Mouse (Mus musculus) CH12.LX (cell line): ENCODE measurements around the gene Lif. TPM values are rescaled to one million over a fixed set of nuclear protein-coding genes. Genes with fewer than 3 reads are reported as not detected.

Source experiments
- DNase-seq: peaks from one replicate; pipeline ENCODE4 v3.0.0-alpha.2; 2013; ENCODE audit errors: extremely low read depth
- H3K27ac ChIP-seq: 2 replicates; pipeline ENCODE4 v1.5.1; 2012; ENCODE audit warnings: low read depth, mild to moderate bottlenecking, control low read depth, moderate library complexity; ENCODE audit not compliant: insufficient read depth
- H3K27me3 ChIP-seq: replicated peaks from 2 replicates; pipeline ENCODE3; 2012; ENCODE audit warnings: inconsistent platforms
- H3K36me3 ChIP-seq, 2 experiments: replicated peaks in 1 of 2; 2 replicates each; pipeline versions ENCODE3 to v1.6.1; 2012; ENCODE audit warnings: inconsistent platforms in 1 of 2, low read length in 1 of 2, mild to moderate bottlenecking in 1 of 2, mixed read lengths in 1 of 2, moderate library complexity in 1 of 2; ENCODE audit not compliant: control insufficient read depth in 1 of 2, insufficient read depth in 1 of 2
- H3K4me1 ChIP-seq, 2 experiments: 2 replicates each; pipeline ENCODE4 v1.6.1; 2012; ENCODE audit warnings: inconsistent platforms in 1 of 2, moderate library complexity in 1 of 2; ENCODE audit not compliant: insufficient read depth in 2 of 2, control insufficient read depth in 1 of 2
- H3K4me2 ChIP-seq: 2 replicates; pipeline ENCODE4 v1.6.1; 2012; ENCODE audit warnings: low read depth, mild to moderate bottlenecking, control low read depth; ENCODE audit not compliant: poor library complexity, insufficient read depth, severe bottlenecking
- H3K4me3 ChIP-seq, 3 experiments: fragments of 150-350 bp in 1 of 3; sonication (generic) in 1 of 3; replicated peaks in 1 of 3; 2 replicates each; pipeline versions ENCODE3 to v1.5.1; 2011 to 2012; ENCODE audit warnings: low read depth in 2 of 3, low read length in 2 of 3, mild to moderate bottlenecking in 2 of 3, moderate library complexity in 2 of 3, control low read depth in 1 of 3, improper control_type of control experiment in 1 of 3, inconsistent platforms in 1 of 3, mixed read lengths in 1 of 3; ENCODE audit not compliant: poor library complexity in 1 of 3
- H3K79me2 ChIP-seq: replicated peaks from 2 replicates; pipeline ENCODE4 v1.6.1; 2012; ENCODE audit warnings: mild to moderate bottlenecking, moderate library complexity; ENCODE audit not compliant: control insufficient read depth, poor library complexity, insufficient read depth, severe bottlenecking; ENCODE audit errors: extremely low read depth
- H3K9ac ChIP-seq: 2 replicates; pipeline ENCODE4 v1.6.1; 2012; ENCODE audit warnings: low read depth, mild to moderate bottlenecking, control low read depth, moderate library complexity; ENCODE audit not compliant: insufficient read depth
- H3K9me3 ChIP-seq: replicated peaks from 2 replicates; pipeline ENCODE3; 2012; ENCODE audit warnings: low read length, inconsistent platforms, mixed read lengths
- BHLHE40 ChIP-seq: IDR thresholded peaks from 2 replicates; pipeline ENCODE4 v1.6.1; 2011; ENCODE audit warnings: mild to moderate bottlenecking, low read depth, low read length, improper control_type of control experiment
- CHD1 ChIP-seq: IDR thresholded peaks from 2 replicates; pipeline ENCODE4 v1.6.1; 2012; ENCODE audit warnings: low read depth, low read length, improper control_type of control experiment, inconsistent platforms
- CHD2 ChIP-seq: IDR thresholded peaks from 2 replicates; pipeline ENCODE4 v1.6.1; 2011; ENCODE audit warnings: low read length, improper control_type of control experiment
- CTCF ChIP-seq, 2 experiments: IDR thresholded peaks in 1 of 2; conservative IDR thresholded peaks in 1 of 2; 2 replicates each; pipeline ENCODE4 v1.5.1; 2011 to 2012; ENCODE audit warnings: low read depth in 2 of 2, low read length in 2 of 2, improper control_type of control experiment in 1 of 2, inconsistent platforms in 1 of 2, mild to moderate bottlenecking in 1 of 2, moderate library complexity in 1 of 2
- E2F4 ChIP-seq: IDR thresholded peaks from 2 replicates; pipeline ENCODE4 v1.6.1; 2011; ENCODE audit warnings: low read depth, low read length, improper control_type of control experiment; ENCODE audit not compliant: insufficient replicate concordance
- ELF1 ChIP-seq: IDR thresholded peaks from 2 replicates; pipeline ENCODE4 v1.6.1; 2014; ENCODE audit warnings: low read depth, mild to moderate bottlenecking, inconsistent platforms, low read length, improper control_type of control experiment
- EP300 ChIP-seq: IDR thresholded peaks from 2 replicates; pipeline ENCODE4 v1.6.1; 2011; ENCODE audit warnings: low read length, improper control_type of control experiment
- ETS1 ChIP-seq: conservative IDR thresholded peaks from 2 replicates; pipeline ENCODE4 v1.6.1; 2012; ENCODE audit warnings: low read depth, mild to moderate bottlenecking, inconsistent platforms, low read length, improper control_type of control experiment, moderate library complexity
- GABPA ChIP-seq: IDR thresholded peaks from 2 replicates; pipeline ENCODE4 v1.6.1; 2012; ENCODE audit warnings: low read depth, low read length, improper control_type of control experiment, inconsistent platforms; ENCODE audit not compliant: insufficient replicate concordance
- HCFC1 ChIP-seq: IDR thresholded peaks from 2 replicates; pipeline ENCODE4 v1.6.1; 2012; ENCODE audit warnings: low read depth, mild to moderate bottlenecking, inconsistent platforms, low read length, improper control_type of control experiment
- IRF4 ChIP-seq: IDR thresholded peaks from 2 replicates; pipeline ENCODE4 v1.6.1; 2014; ENCODE audit warnings: low read depth, mild to moderate bottlenecking, inconsistent platforms, low read length, improper control_type of control experiment
- JUN ChIP-seq: IDR thresholded peaks from 2 replicates; pipeline ENCODE4 v1.6.1; 2011; ENCODE audit warnings: low read depth, mild to moderate bottlenecking, low read length, improper control_type of control experiment, moderate library complexity; ENCODE audit not compliant: insufficient read depth
- JUND ChIP-seq: conservative IDR thresholded peaks from 2 replicates; pipeline ENCODE4 v1.6.1; 2011; ENCODE audit warnings: low read depth, low read length, improper control_type of control experiment
- KAT2A ChIP-seq: IDR thresholded peaks from 2 replicates; pipeline ENCODE4 v1.6.1; 2012; ENCODE audit warnings: low read length, improper control_type of control experiment, inconsistent platforms; ENCODE audit not compliant: insufficient replicate concordance
- MAFK ChIP-seq: IDR thresholded peaks from 2 replicates; pipeline ENCODE4 v1.6.1; 2011; ENCODE audit warnings: low read length, improper control_type of control experiment; ENCODE audit not compliant: insufficient replicate concordance
- MAX ChIP-seq: IDR thresholded peaks from 2 replicates; pipeline ENCODE4 v1.6.1; 2011; ENCODE audit warnings: low read length, improper control_type of control experiment
- MAZ ChIP-seq: IDR thresholded peaks from 2 replicates; pipeline ENCODE4 v1.6.1; 2012; ENCODE audit warnings: low read depth, mild to moderate bottlenecking, inconsistent platforms, low read length, improper control_type of control experiment, moderate library complexity
- MEF2A ChIP-seq: IDR thresholded peaks from 2 replicates; pipeline ENCODE4 v1.6.1; 2014; ENCODE audit warnings: low read depth, mild to moderate bottlenecking, inconsistent platforms, low read length, improper control_type of control experiment, borderline replicate concordance
- MXI1 ChIP-seq: IDR thresholded peaks from 2 replicates; pipeline ENCODE4 v1.6.1; 2011; ENCODE audit warnings: mild to moderate bottlenecking, low read depth, low read length, improper control_type of control experiment
- MYC ChIP-seq: IDR thresholded peaks from 2 replicates; pipeline ENCODE4 v1.6.1; 2011; ENCODE audit warnings: low read depth, mild to moderate bottlenecking, improper control_type of control experiment, low read length
- NELFE ChIP-seq: IDR thresholded peaks from 2 replicates; pipeline ENCODE4 v1.6.1; 2011; ENCODE audit warnings: low read depth, low read length, improper control_type of control experiment
- NRF1 ChIP-seq: IDR thresholded peaks from 2 replicates; pipeline ENCODE4 v1.6.1; 2014; ENCODE audit warnings: low read depth, mild to moderate bottlenecking, inconsistent platforms, low read length, improper control_type of control experiment, moderate library complexity
- PAX5 ChIP-seq: IDR thresholded peaks from 2 replicates; pipeline ENCODE4 v1.6.1; 2012; ENCODE audit warnings: low read length, inconsistent platforms, mixed read lengths
- POLR2A ChIP-seq: IDR thresholded peaks from 2 replicates; pipeline ENCODE4 v1.6.1; 2011; ENCODE audit warnings: low read depth, mild to moderate bottlenecking, improper control_type of control experiment, low read length
- POLR2AphosphoS2 ChIP-seq: IDR thresholded peaks from 2 replicates; pipeline ENCODE4 v1.6.1; 2011; ENCODE audit warnings: low read depth, low read length, improper control_type of control experiment
- RAD21 ChIP-seq: IDR thresholded peaks from 2 replicates; pipeline ENCODE4 v1.6.1; 2011; ENCODE audit warnings: low read depth, mild to moderate bottlenecking, low read length, improper control_type of control experiment, moderate library complexity
- RCOR1 ChIP-seq: conservative IDR thresholded peaks from 2 replicates; pipeline ENCODE4 v1.6.1; 2012; ENCODE audit warnings: low read depth, mild to moderate bottlenecking, inconsistent platforms, low read length, improper control_type of control experiment
- SIN3A ChIP-seq: IDR thresholded peaks from 2 replicates; pipeline ENCODE4 v1.6.1; 2012; ENCODE audit warnings: low read length, improper control_type of control experiment, inconsistent platforms
- SMC3 ChIP-seq: IDR thresholded peaks from 2 replicates; pipeline ENCODE4 v1.6.1; 2011; ENCODE audit warnings: low read depth, low read length, improper control_type of control experiment
- TBP ChIP-seq: conservative IDR thresholded peaks from 2 replicates; pipeline ENCODE4 v1.6.1; 2011; ENCODE audit warnings: low read depth, low read length, improper control_type of control experiment
- TCF12 ChIP-seq: IDR thresholded peaks from 2 replicates; pipeline ENCODE4 v1.6.1; 2014; ENCODE audit warnings: low read depth, mild to moderate bottlenecking, inconsistent platforms, low read length, improper control_type of control experiment
- UBTF ChIP-seq: IDR thresholded peaks from 2 replicates; pipeline ENCODE4 v1.6.1; 2012; ENCODE audit warnings: low read depth, mild to moderate bottlenecking, inconsistent platforms, low read length, improper control_type of control experiment, moderate library complexity
- USF1 ChIP-seq: IDR thresholded peaks from 2 replicates; pipeline ENCODE4 v1.6.1; 2014; ENCODE audit warnings: low read depth, mild to moderate bottlenecking, inconsistent platforms, low read length, improper control_type of control experiment
- USF2 ChIP-seq: conservative IDR thresholded peaks from 2 replicates; pipeline ENCODE4 v1.6.1; 2011; ENCODE audit warnings: low read depth, low read length, improper control_type of control experiment
- ZC3H11A ChIP-seq: IDR thresholded peaks from 2 replicates; pipeline ENCODE4 v1.6.1; 2012; ENCODE audit warnings: low read depth, mild to moderate bottlenecking, inconsistent platforms, low read length, improper control_type of control experiment
- ZKSCAN1 ChIP-seq: IDR thresholded peaks from 2 replicates; pipeline ENCODE4 v1.6.1; 2012; ENCODE audit warnings: low read depth, inconsistent platforms, low read length, improper control_type of control experiment, borderline replicate concordance
- ZMIZ1 ChIP-seq: IDR thresholded peaks from 2 replicates; pipeline ENCODE4 v1.6.1; 2012; ENCODE audit warnings: low read depth, mild to moderate bottlenecking, inconsistent platforms, low read length, improper control_type of control experiment
- ZNF384 ChIP-seq: IDR thresholded peaks from 2 replicates; pipeline ENCODE4 v1.6.1; 2012; ENCODE audit warnings: low read depth, low read length, improper control_type of control experiment, inconsistent platforms
- dilution Hi-C: fragments of 300-500 bp; cut with MboI; formaldehyde crosslinking; loops from 2 replicates; pipeline ENCODE4 v1.14.3; 2020; ENCODE audit warnings: low sequenced_read_pairs; ENCODE audit not compliant: extremely low pct_unique_long_range_greater_than_20kb, extremely low pct_ligation_motif_present
- in situ Hi-C: fragments of 300-500 bp; cut with MboI; formaldehyde crosslinking; loops from 3 replicates; pipeline ENCODE4 v1.14.3; 2019; ENCODE audit warnings: low sequenced_read_pairs, low pct_ligation_motif_present, low pct_unique_long_range_greater_than_20kb, mixed read lengths
- polyA plus RNA-seq: library from polyadenylated mRNA; unstranded; fragments of >175 nt; gene quantifications from 2 replicates; pipeline ENCODE4 v1.2.1, GENCODE M21; 2012; ENCODE audit warnings: low read depth; ENCODE audit not compliant: insufficient read length
- total RNA-seq, 2 experiments: library from RNA; depleted of rRNA; stranded (reverse); fragments of 300-350 nt in 1 of 2; fragments of >200 nt in 1 of 2; gene quantifications; 2 replicates each; pipeline ENCODE4 v1.2.3; 2012 to 2014

Gene Lif
- total and polyA plus RNA-seq, 3 experiments = 0.05 to 1.8 (median 0.17) TPM

GRCm38 (mm10) chr11:4209556-4209955 is 47.8 kb upstream of the Lif start:
- peaks cover 63 to 98% of the 10 kb centered on the region in 2 experiments for H3K36me3 ChIP-seq
- dilution Hi-C loops = no loop called here

GRCm38 (mm10) chr11:4210786-4211185 is 46.6 kb upstream of the Lif start:
- Histone ChIP-seq H3K4me3 (no peak overlapping the region), H3K27ac (no peak overlapping the region), H3K79me2 (no peaks in the 10 kb centered on the region), H3K9ac (no peak overlapping the region), H3K36me3 (peaks cover 70 to 99% of the 10 kb centered on the region in 2 experiments), H3K9me3 (no peaks in the 10 kb centered on the region), H3K27me3 (no peaks in the 10 kb centered on the region), H3K4me1 (peaks cover 0 to 19% of the 10 kb centered on the region in 2 experiments; a peak in 2 of 4 replicates), H3K4me2 (no peak overlapping the region)
- DNase-seq = no peak
- no peak for TF ChIP-seq NELFE
- in situ Hi-C loops = loop anchor here (10.0 kb wide), 1 partner anchor 206 kb away; no protein-coding TSS in a partner anchor
- dilution Hi-C loops = no loop called here

More at GRCm38 (mm10) chr11:4209556-4209955, 47.8 kb upstream of the Lif start:
- no peaks in the 10 kb centered on the region for H3K27me3 ChIP-seq
- TF ChIP-seq E2F4 = no peak
- peak; percentile 95 for TF ChIP-seq RAD21
- no peak for TF ChIP-seq KAT2A
- no peak for TF ChIP-seq MAFK
- TF ChIP-seq EP300 = peak; percentile 24; the same call in 1 of the 2 replicates
- peak; percentile 94 to 95 for TF ChIP-seq CTCF (conservative IDR thresholded peaks at IDR 0.05 in 1 of 2, IDR thresholded peaks at IDR 0.05 in 1 of 2; ENCODE audit: low read depth in 2 of 2, low read length in 2 of 2)
- 0 out of 2 replicates have a peak, but pooled peaks have one; percentile 19 for TF ChIP-seq IRF4
- TF ChIP-seq MEF2A = peak; percentile 54; the same call in 1 of the 2 replicates
- TF ChIP-seq GABPA = no peak
- TF ChIP-seq HCFC1 = no peak
- no peak for TF ChIP-seq POLR2A
- TF ChIP-seq ZMIZ1 = no peak
- TF ChIP-seq RCOR1 = no peak
- TF ChIP-seq ZKSCAN1 = no peak
- no peak for TF ChIP-seq JUND
- TF ChIP-seq TBP = no peak
- TF ChIP-seq ETS1 = no peak
- TF ChIP-seq CHD1 = no peak
- peak; percentile 70; the same call in 1 of the 2 replicates for TF ChIP-seq MAZ
- peak; percentile 43; the same call in 1 of the 2 replicates for TF ChIP-seq NELFE
- peak; percentile 67 for TF ChIP-seq SIN3A
- TF ChIP-seq SMC3 = peak; percentile 98
- TF ChIP-seq ELF1 = no peak
- TF ChIP-seq JUN = no peak
- no peak for TF ChIP-seq POLR2AphosphoS2
- 0 out of 2 replicates have a peak, but pooled peaks have one; percentile 39 for TF ChIP-seq CHD2
- TF ChIP-seq USF1 = no peak
- 0 out of 2 replicates have a peak, but pooled peaks have one; percentile 41 for TF ChIP-seq MYC
- TF ChIP-seq UBTF = no peak
- TF ChIP-seq TCF12 = no peak
- TF ChIP-seq ZNF384 = peak; percentile 49; the same call in 1 of the 2 replicates
- TF ChIP-seq MAX = 0 out of 2 replicates have a peak, but pooled peaks have one; percentile 62
- TF ChIP-seq PAX5 = no peak
- TF ChIP-seq ZC3H11A = peak; percentile 85
- no peak for TF ChIP-seq BHLHE40
- no peak for TF ChIP-seq USF2
- TF ChIP-seq MXI1 = no peak
- TF ChIP-seq NRF1 = no peak
- TF ChIP-seq, all 38 proteins: peak for 14
- H3K9me3 ChIP-seq = no peaks in the 10 kb centered on the region
- H3K27ac ChIP-seq = no peak overlapping the region
- no peak for DNase-seq
- in situ Hi-C loops = loop anchor here (5.0 kb wide), 1 partner anchor 72 kb away; the partner anchor contains the start of gene Rnf215
- no peak overlapping the region for H3K9ac ChIP-seq
- no peaks in the 10 kb centered on the region for H3K79me2 ChIP-seq
- H3K4me3 ChIP-seq = no peak overlapping the region
- peaks cover 0 to 31% of the 10 kb centered on the region in 2 experiments; a peak in 2 of 4 replicates for H3K4me1 ChIP-seq
- H3K4me2 ChIP-seq = no peak overlapping the region
